Mouse (Mus musculus) ES-Bruce4 (cell line): Measurements from ENCODE around the gene Dnajb4. TPM values are rescaled to one million over a fixed set of nuclear protein-coding genes. Genes with fewer than 3 reads are reported as not detected.

ENCODE experiments used
- H3K27ac ChIP-seq: 2 replicates; pipeline ENCODE4 v1.5.1; 2012; ENCODE audit warnings: low read length, inconsistent platforms; ENCODE audit not compliant: insufficient read depth
- H3K27me3 ChIP-seq: 2 replicates; pipeline ENCODE4 v1.6.1; 2012; ENCODE audit warnings: mild to moderate bottlenecking, low read length, inconsistent platforms; ENCODE audit not compliant: control insufficient read depth, poor library complexity, insufficient read depth, severe bottlenecking
- H3K36me3 ChIP-seq: 2 replicates; pipeline ENCODE4 v1.6.1; 2012; ENCODE audit warnings: inconsistent platforms, mild to moderate bottlenecking, low read length, moderate library complexity; ENCODE audit not compliant: control insufficient read depth, poor library complexity, insufficient read depth, severe bottlenecking
- H3K4me1 ChIP-seq: one replicate; pipeline ENCODE4 v1.8.1; 2011; ENCODE audit warnings: low read length; ENCODE audit not compliant: control insufficient read depth, insufficient read depth
- H3K4me3 ChIP-seq: 2 replicates; pipeline ENCODE4 v1.5.1; 2011; ENCODE audit warnings: low read depth, mild to moderate bottlenecking, low read length
- H3K9ac ChIP-seq: 2 replicates; pipeline ENCODE4 v1.6.1; 2012; ENCODE audit warnings: low read depth, mild to moderate bottlenecking, inconsistent platforms; ENCODE audit not compliant: poor library complexity, severe bottlenecking
- H3K9me3 ChIP-seq: replicated peaks from 2 replicates; pipeline ENCODE4 v1.6.1; 2012; ENCODE audit warnings: mild to moderate bottlenecking, low read length, inconsistent platforms; ENCODE audit not compliant: control insufficient read depth, poor library complexity, insufficient read depth, severe bottlenecking
- CTCF ChIP-seq: IDR thresholded peaks from one replicate; pipeline ENCODE4 v1.8.1; 2011; ENCODE audit warnings: low read depth, low read length
- EP300 ChIP-seq: IDR thresholded peaks from 2 replicates; pipeline ENCODE4 v1.6.1; 2011; ENCODE audit warnings: low read depth, low read length; ENCODE audit not compliant: insufficient read depth
- POLR2A ChIP-seq: IDR thresholded peaks from one replicate; pipeline ENCODE4 v1.8.1; 2011; ENCODE audit warnings: low read length; ENCODE audit not compliant: insufficient read depth
- polyA plus RNA-seq: library from polyadenylated mRNA; stranded (reverse); fragments of >200 nt; gene quantifications from 2 replicates; pipeline ENCODE4 v1.2.4, GENCODE M21; 2011; ENCODE audit warnings: low read depth; ENCODE audit not compliant: missing spikeins, insufficient read depth, insufficient read length

The Dnajb4 gene
- polyA plus RNA-seq, 1 experiment: 27.0 TPM

GRCm38 (mm10) chr3:152231333-152232100 lies 21.4 kb upstream of the Dnajb4 start:
- H3K9me3 ChIP-seq: no peaks in the 10 kb centered on the region
- H3K27me3 ChIP-seq: no peaks in the 10 kb centered on the region
- no peak overlapping the region for H3K4me3 ChIP-seq
- peak overlapping the region; percentile 99 for H3K27ac ChIP-seq
- peak; percentile 87 for TF ChIP-seq EP300
- TF ChIP-seq POLR2A: no peak
- no peak for TF ChIP-seq CTCF
- H3K9ac ChIP-seq: 0 out of 2 replicates have a peak overlapping the region, but pooled peaks have one; percentile 45
- no peaks in the 10 kb centered on the region for H3K4me1 ChIP-seq
- H3K36me3 ChIP-seq: peaks cover 67% of the 10 kb centered on the region

GRCm38 (mm10) chr3:152229271-152229670 lies 19.2 kb upstream of the Dnajb4 start:
- Histone ChIP-seq H3K36me3 (peaks cover 73% of the 10 kb centered on the region), H3K4me3 (no peak overlapping the region), H3K27me3 (no peaks in the 10 kb centered on the region), H3K27ac (peak overlapping the region; percentile 48; the same call in 1 of the 2 replicates), H3K9me3 (no peaks in the 10 kb centered on the region), H3K9ac (no peak overlapping the region), H3K4me1 (no peaks in the 10 kb centered on the region)
- TF ChIP-seq CTCF (no peak), EP300 (no peak), POLR2A (no peak)

- Histone ChIP-seq H3K27ac (peak overlapping the region; percentile 48; the same call in 1 of the 2 replicates), H3K9ac (no peak overlapping the region), H3K27me3 (no peaks in the 10 kb centered on the region), H3K4me3 (no peak overlapping the region), H3K9me3 (no peaks in the 10 kb centered on the region), H3K4me1 (no peaks in the 10 kb centered on the region), H3K36me3 (peaks cover 73% of the 10 kb centered on the region)
- TF ChIP-seq POLR2A (no peak), EP300 (no peak), CTCF (no peak)
Observed at GRCm38 (mm10) chr3:152228843-152229242, 18.7 kb upstream of the Dnajb4 start.

- H3K9me3 ChIP-seq: no peaks in the 10 kb centered on the region
- no peaks in the 10 kb centered on the region for H3K4me1 ChIP-seq
- H3K9ac ChIP-seq: no peak overlapping the region
- no peak overlapping the region for H3K27ac ChIP-seq
- no peak overlapping the region for H3K4me3 ChIP-seq
- H3K36me3 ChIP-seq: peaks cover 79% of the 10 kb centered on the region
- no peak for TF ChIP-seq POLR2A
- H3K27me3 ChIP-seq: no peaks in the 10 kb centered on the region
Observed at GRCm38 (mm10) chr3:152225906-152226305, 15.8 kb upstream of the Dnajb4 start.

- no peak overlapping the region for H3K27ac ChIP-seq
- H3K9ac ChIP-seq: no peak overlapping the region
- no peak overlapping the region for H3K4me3 ChIP-seq
- H3K27me3 ChIP-seq: no peaks in the 10 kb centered on the region
- no peaks in the 10 kb centered on the region for H3K4me1 ChIP-seq
- no peaks in the 10 kb centered on the region for H3K9me3 ChIP-seq
- H3K36me3 ChIP-seq: peaks cover 85% of the 10 kb centered on the region
- no peak for TF ChIP-seq CTCF
- no peak for TF ChIP-seq POLR2A
- TF ChIP-seq EP300: no peak
Observed at GRCm38 (mm10) chr3:152224918-152225317, 14.8 kb upstream of the Dnajb4 start.

GRCm38 (mm10) chr3:152213416-152213815 lies 3.3 kb upstream of the Dnajb4 start:
- Histone ChIP-seq H3K9ac (peak overlapping the region; percentile 98), H3K4me1 (peaks cover 2% of the 10 kb centered on the region), H3K9me3 (no peaks in the 10 kb centered on the region), H3K27ac (no peak overlapping the region), H3K36me3 (peaks cover 57% of the 10 kb centered on the region), H3K27me3 (no peaks in the 10 kb centered on the region), H3K4me3 (no peak overlapping the region)
- TF ChIP-seq EP300 (no peak), POLR2A (no peak), CTCF (no peak)
